Mouse (Mus musculus) lung, postnatal 25 days (tissue): ENCODE measurements around the gene Ankrd35.
"Not testable (repeated sequence)": the region's sequence is repeated elsewhere in the genome, so short reads cannot be mapped to it uniquely, and the experiment has no call there.

Experiments
- DNase-seq: peaks from one replicate; pipeline ENCODE4 v3.0.0; 2022; ENCODE audit warnings: low spot score

Ankrd35 gene

DNA sequence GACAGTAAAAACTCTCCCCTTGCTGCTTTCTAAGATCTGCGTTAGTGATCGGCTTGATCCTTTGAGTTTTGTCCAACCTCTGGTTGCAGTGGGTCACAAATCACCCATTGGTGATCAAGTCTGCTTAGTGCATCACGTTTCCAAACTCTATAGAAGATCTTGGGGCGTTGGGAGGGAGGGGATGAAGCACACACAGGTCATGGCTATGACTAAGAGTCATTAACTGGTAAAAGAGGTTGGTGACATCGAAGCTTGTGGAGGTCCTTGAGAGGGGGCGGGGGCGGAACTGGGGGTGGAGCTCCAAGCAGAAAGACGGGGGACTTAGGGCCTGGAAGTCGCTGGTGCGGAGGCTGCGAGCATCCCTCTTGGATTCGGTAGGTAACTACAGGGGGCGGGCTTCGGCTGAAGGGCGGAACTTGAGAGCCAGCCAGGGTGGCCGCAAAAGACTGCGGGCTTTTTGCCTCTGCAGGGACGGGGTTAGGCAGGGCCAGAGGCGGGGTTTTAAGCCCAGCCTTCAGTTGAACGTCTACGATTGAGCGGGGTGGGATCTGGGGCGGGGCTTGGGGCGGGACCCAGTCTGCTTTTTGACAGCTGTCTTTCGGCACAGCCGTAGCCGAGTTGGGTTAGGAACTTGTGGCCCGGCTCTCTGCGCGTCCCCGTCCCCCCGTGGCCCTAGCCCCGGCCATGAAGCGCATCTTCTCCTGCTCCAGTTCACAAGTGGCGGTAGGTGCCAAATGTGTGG is at the start of gene Ankrd35:
Gene Ankrd35, plus strand, starts transcription at position 405 of the 742 bp plus-strand sequence.
- peak; percentile 88 for DNase-seq

- DNase-seq = no peak
Observed at GRCm38 (mm10) chr3:96623201-96623600, 46.7 kb upstream of the Ankrd35 start.

DNA sequence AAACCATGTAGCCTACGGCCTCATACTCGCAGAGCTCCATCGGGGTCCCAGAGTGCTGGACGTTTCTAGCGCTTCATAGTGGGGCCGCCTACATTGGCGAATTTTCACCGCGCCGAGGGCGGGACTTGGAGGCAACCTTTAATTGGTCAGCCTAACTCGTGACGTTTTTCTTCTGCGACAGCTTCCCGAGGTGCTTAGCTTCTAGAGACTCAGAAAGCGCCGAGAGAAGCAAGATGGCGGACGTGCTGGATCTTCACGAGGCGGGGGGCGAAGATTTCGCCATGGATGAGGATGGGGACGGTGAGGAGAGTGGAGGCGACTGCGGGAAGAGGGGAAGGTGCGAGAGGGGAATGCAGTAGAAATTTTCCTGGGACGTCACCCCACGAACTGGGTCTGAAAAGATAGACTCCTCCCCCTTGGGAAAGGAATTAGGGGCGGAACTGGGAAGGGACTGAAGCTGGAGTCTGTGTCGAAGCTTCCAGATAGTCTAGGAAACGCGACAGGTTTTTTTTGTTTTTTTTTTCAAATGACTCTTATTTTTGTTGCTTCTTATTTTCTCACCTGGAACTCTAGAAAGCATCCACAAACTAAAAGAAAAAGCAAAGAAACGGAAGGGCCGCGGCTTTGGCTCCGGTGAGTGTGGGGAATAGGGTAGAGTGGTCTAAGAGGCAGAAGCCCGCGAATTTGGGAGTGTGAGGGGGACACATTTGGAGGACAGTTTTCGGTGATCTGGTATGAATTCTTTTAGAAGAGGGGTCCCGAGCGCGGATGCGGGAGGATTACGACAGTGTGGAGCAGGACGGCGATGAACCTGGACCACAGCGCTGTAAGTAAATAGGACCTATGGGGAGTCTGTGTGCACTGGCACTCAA is 40.0 kb upstream of the Ankrd35 start, which contains the start of gene Rbm8a:
Gene Rbm8a, plus strand, starts transcription at position 205 of the 872 bp plus-strand sequence.
- peak; percentile 97 for DNase-seq

GRCm38 (mm10) chr3:96632058-96632457 is 37.9 kb upstream of the Ankrd35 start:
- DNase-seq = no peak

GRCm38 (mm10) chr3:96634015-96634414 is 35.9 kb upstream of the Ankrd35 start:
- no peak for DNase-seq

DNA sequence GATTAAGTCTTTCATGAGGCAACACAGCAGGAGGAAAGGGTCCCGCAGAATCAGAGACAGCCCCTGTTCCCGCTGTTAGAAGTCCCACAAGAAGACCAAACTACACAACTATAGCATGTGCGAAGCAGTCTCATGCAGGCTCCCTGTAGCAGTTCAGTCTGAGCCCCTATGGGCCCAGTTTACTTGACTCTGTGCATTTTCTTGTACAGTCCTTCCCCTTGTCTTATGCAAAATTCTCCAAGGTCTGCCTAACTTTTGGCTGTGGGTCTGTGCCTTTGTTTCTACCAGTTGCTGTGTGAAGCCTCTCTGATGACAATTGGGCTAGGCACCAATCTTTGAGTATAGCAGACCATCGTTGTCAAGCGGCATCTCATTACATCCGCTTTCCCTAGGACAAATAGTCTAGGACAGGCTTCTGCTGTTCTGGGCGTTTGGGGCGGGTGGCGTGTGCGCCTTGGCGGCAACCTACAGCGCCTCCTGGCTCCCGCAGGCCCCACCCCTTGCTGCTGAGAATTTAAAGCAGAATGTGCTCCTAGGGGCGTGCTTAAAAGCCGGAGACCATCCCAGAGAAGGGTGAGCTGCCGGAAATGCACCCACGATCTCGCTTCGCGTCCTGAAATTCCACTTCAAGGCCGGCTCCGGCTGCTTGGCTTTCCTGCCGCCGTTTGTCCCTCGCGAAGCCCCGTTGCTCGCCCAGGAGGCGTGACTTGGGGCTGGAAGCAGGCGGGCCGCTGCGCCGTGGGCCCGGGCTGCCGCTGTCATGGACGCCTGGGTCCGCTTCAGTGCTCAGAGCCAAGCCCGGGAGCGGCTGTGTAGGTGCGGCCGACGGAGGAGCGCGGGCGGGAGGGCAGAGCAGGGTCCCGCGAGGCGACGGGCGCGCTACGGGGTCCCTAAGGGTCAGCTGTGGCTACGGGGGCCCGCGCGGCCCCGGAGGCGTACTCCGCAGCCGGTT is 34.7 kb upstream of the Ankrd35 start, which contains the start of the genes Pex11b and Gm42957:
Gene Pex11b, plus strand, starts transcription at position 449 of the 952 bp plus-strand sequence.
Gene Gm42957, plus strand, starts transcription at position 547 of the 952 bp plus-strand sequence.
- DNase-seq = peak; percentile 89

DNA sequence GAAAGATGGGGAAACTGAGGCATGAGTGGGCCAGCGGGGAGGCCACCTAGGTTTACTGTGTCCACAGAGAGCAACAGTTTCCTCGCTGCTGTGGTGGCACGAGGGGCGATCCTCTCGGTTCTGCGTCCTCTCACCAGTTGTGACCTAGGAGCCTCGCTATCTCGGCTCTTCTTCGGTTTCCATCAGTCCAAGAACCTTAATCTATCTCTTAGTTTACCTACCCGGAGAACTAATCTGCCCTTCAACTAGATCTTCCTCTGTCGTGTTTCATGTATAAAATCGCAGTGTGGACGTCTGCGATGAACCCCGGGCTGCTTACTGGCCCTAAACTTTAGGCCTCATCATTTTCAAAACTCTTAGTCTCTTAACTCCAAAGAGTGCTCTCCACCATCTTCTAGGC is 34.0 kb upstream of the Ankrd35 start:
- no peak for DNase-seq

- no peak for DNase-seq
Observed at GRCm38 (mm10) chr3:96636448-96636847, 33.5 kb upstream of the Ankrd35 start.

- peak; percentile 71 for DNase-seq
Observed at GRCm38 (mm10) chr3:96639219-96639618, 30.7 kb upstream of the Ankrd35 start.

DNA sequence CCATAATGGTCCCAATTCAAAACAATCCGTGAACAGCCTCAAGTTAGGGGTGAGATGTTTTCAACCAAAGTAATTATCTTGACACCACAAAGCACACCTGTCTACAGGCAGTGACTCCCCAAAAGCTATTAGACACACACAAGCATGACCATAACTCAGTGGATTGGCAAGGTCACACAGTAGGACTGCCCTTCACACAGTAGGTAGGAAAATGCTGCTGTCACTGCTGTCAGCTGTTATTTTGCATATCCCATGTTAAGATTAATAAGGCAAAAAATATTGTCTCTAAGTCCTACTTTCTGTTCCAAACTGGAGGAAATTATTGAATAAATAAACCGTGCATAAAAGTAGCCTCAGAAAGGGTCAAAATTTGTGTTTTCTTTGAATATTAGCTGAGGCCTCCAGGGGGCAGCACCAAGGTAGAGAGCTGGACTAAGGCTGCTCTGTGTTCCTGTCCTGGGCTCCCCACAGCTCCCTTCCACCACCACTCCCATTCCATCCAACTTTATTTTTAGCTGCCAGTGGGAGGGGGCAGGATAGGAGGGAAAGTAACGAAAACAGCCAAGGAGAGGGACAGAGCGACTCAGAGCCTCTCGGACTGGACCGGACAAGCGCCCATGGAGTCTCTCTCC is 24.8 kb upstream of the Ankrd35 start, which contains the start of gene Itga10:
Gene Itga10, plus strand, starts transcription at position 567 of the 632 bp plus-strand sequence.
- peak; percentile 33 for DNase-seq

DNA sequence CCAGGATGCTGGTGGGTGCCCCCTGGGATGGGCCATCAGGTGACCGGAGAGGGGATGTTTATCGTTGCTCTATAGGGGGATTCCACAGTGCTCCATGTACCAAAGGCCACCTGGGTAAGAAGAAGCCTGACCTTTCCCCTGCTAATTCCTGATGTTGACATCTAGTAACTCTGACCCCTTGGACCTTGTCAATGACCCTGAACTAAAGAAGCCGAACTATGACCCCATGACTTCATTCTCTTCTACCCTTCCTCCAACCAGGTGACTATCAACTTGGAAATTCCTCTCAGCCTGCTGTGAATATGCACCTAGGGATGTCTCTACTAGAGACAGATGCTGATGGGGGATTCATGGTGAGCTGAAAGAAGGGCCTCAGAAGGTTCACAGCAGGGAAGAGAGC is 22.6 kb upstream of the Ankrd35 start:
- no peak for DNase-seq

- DNase-seq = no peak
Observed at GRCm38 (mm10) chr3:96660901-96661300, 9.0 kb upstream of the Ankrd35 start.

- no peak for DNase-seq
Observed at GRCm38 (mm10) chr3:96662731-96663316, 7.1 kb upstream of the Ankrd35 start.

GRCm38 (mm10) chr3:96663432-96664239 is 6.3 kb upstream of the Ankrd35 start:
- peak; percentile 85 for DNase-seq

DNA sequence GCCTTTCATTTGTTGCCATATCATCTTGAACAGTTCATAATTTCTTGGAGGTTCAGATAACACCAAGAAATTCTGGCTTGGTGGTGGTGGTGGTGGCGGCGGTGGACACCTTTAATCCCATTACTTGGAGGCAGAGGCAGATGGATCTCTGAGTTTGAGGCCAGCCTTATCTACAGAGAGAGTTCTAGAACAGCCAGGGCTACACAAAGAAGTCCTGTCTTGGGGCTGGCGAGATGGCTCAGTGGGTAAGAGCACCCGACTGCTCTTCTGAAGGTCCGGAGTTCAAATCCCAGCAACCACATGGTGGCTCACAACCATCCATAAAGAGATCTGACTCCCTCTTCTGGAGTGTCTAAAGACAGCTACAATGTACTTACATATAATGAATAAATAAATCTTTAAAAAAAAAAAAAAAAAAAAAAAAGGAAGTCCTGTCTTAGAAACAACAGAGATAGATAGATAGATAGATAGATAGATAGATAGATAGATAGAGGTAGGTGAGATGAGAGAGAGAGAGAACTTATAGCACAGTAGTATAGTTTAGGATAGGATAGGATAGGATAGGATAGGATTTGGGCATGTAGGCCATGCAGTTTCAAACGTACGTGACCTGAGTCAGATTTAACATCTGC is 4.1 kb upstream of the Ankrd35 start:
- not testable (repeated sequence) for DNase-seq

DNA sequence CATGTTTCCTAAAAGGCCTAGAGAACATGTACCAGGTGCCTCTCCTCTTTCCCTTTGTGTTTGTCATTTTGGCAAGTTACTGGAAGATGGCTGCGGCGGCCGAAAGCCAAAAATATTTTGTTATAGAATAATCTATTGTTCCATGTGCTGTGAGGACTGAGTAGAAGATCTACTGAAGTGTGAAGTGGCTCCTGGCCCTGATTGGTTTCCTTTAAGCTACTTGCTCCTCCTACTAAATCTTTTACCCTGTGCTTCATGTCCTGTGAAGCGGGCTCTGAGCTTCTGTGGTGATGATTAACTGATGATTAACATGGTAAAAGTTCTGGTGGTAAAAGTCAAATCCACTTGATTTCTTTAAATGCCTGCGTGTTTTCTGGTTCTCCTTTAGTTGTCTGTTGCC is 3.0 kb upstream of the Ankrd35 start:
- DNase-seq = no peak

DNA sequence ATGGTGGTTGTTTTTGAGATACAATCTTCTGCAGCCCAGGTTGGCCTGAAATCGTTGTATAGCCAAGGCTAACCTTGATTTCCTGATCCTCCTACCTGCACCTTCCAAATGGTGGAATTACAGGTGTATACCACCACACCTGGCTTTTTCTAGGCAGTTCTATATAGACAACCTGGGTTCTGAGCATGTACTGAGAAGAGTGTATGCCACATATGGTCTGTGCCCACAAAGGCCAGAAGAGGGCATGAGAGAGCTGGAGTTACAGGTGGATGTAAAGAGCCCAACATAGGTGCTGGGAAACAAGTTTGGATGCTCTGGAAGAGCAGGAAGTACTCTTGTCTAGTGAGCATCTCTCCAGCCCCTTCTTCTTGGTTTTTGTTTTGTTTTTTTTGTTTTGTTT is 2.6 kb upstream of the Ankrd35 start:
- no peak for DNase-seq

- no peak for DNase-seq
Observed at GRCm38 (mm10) chr3:96668424-96669067, 1.4 kb upstream of the Ankrd35 start.

- no peak for DNase-seq
Observed at GRCm38 (mm10) chr3:96671519-96671918, 1.6 kb downstream of the Ankrd35 start.
